Mouse (Mus musculus) kidney, embryonic 14.5 days (tissue): ENCODE results near the gene Zfp1. TPM values are rescaled to one million over a fixed set of nuclear protein-coding genes. Genes with fewer than 3 reads are reported as not detected.
"Not testable (repeated sequence)": the region's sequence is repeated elsewhere in the genome, so short reads cannot be mapped to it uniquely, and the experiment has no call there.

Experiments used
- ATAC-seq: fragments of 200-750 bp; cut with Nextera tagmentation; 2 replicates; pipeline ENCODE4 v1.8.0; 2017; ENCODE audit warnings: moderate number of reproducible peaks, mild to moderate bottlenecking, moderate TSS enrichment, moderate library complexity; ENCODE audit not compliant: low FRiP score, low TSS enrichment
- H3K27ac ChIP-seq: fragments of 300-500 bp; sonication (generic); 2 replicates; pipeline ENCODE4 v1.5.1; 2014; ENCODE audit warnings: low read depth, mild to moderate bottlenecking, low read length, moderate library complexity, mixed read lengths
- H3K27me3 ChIP-seq: fragments of 300-500 bp; sonication (generic); 2 replicates; pipeline ENCODE4 v1.6.1; 2014; ENCODE audit warnings: mild to moderate bottlenecking, low read length; ENCODE audit not compliant: control insufficient read depth, insufficient read depth
- H3K36me3 ChIP-seq: fragments of 300-500 bp; sonication (generic); 2 replicates; pipeline ENCODE4 v1.6.1; 2014; ENCODE audit warnings: low read length, mixed read lengths; ENCODE audit not compliant: control insufficient read depth, insufficient read depth
- H3K4me1 ChIP-seq: fragments of 300-500 bp; sonication (generic); 2 replicates; pipeline ENCODE4 v1.6.1; 2014; ENCODE audit warnings: low read length, mixed read lengths; ENCODE audit not compliant: control insufficient read depth, insufficient read depth
- H3K4me2 ChIP-seq: fragments of 300-500 bp; sonication (generic); replicated peaks from 2 replicates; pipeline ENCODE4 v1.6.1; 2014; ENCODE audit warnings: low read depth, mild to moderate bottlenecking, low read length
- H3K4me3 ChIP-seq: fragments of 300-500 bp; sonication (generic); 2 replicates; pipeline ENCODE4 v1.5.1; 2014; ENCODE audit warnings: mild to moderate bottlenecking, low read length
- H3K9ac ChIP-seq: fragments of 300-500 bp; sonication (generic); 2 replicates; pipeline ENCODE4 v1.6.1; 2014; ENCODE audit warnings: low read depth, mild to moderate bottlenecking, low read length, moderate library complexity
- H3K9me3 ChIP-seq: fragments of 300-500 bp; sonication (generic); 2 replicates; pipeline ENCODE4 v1.6.1; 2016; ENCODE audit warnings: low read length; ENCODE audit not compliant: control insufficient read depth
- WGBS: fragments of 180-500 bp; shearing (Covaris S2); extraction: QIAGEN DNeasy Blood & Tissue Kit; methylation state at CpG from one replicate; pipeline ENCODE4 v1.1.7; 2014; 5-methylcytosine and 5-hydroxymethylcytosine counted together
- polyA plus RNA-seq: library from polyadenylated mRNA; unstranded; fragments of >200 nt; fragmentation: Nextera tagmentation; extraction: Ambion mirVana; gene quantifications from 2 replicates; pipeline ENCODE4 v1.2.1, GENCODE M21; 2014

Zfp1 gene
- polyA plus RNA-seq, 1 experiment from 2014 or later = 24.8 TPM

DNA sequence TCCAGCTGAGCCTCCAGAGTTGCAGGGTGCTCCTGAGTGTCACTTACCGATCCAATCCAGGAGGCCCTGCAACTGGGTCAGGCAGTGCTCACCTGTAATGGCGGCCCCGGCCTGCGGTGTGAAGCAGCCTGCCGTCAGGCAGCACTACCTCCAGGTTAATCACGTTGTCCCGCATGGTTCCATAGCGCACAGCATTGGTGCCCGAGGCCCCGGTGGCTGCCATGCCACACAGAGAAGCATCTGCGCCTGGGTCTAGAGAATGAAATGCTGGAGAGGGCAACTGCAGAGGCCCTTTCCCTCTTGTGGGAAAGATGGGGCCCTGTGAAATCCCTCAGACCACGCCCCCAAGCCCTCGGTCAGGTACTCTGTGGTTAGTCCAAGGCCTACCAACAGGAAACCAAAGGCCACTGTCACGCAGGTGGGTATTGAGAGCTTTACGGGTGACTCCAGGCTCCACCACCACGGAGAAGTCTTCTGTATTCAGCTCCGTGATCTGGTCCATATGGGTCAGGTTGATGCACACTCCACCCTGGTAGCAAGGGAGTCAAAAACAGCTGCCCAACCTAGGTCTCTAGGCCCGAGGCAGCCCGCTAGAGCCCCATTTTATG lies 14.2 kb upstream of the Zfp1 start:
- H3K4me1 ChIP-seq = 0 out of 2 replicates have a peak, but pooled peaks cover 3% of the 10 kb centered on the region
- ATAC-seq = no peak
- H3K9ac ChIP-seq = no peak overlapping the region
- no peak overlapping the region for H3K27ac ChIP-seq
- no peak overlapping the region for H3K4me2 ChIP-seq
- no peaks in the 10 kb centered on the region; the same call in 1 of the 2 replicates for H3K36me3 ChIP-seq
- no peaks in the 10 kb centered on the region for H3K27me3 ChIP-seq
- 88% methylated on average over 19 of the region's 19 CpGs for WGBS
- H3K9me3 ChIP-seq = no peaks in the 10 kb centered on the region
- no peak overlapping the region for H3K4me3 ChIP-seq

DNA sequence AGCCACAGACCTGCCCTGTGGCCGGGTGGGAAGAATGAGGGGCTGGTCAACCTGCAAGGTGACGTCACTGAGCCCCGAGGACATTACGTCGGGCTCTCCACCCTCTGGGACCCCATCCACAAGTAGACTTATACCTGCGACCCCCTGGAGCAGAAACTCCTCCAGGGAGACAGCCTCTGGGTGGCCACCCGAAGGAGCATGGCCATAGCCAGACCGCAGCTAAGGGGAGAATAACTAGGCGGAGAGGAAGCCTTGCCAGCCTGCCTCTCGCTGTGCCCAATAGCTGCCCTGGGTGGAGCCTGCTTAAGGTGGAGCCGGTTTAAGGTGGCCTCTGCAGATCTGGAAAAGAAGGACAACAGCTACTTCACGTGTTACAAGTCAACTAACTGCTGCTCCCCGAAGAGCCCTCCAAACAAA lies 13.1 kb upstream of the Zfp1 start, which contains the start of gene Ldhd:
Ldhd (minus strand) TSS at position 270 of the 417 bp plus-strand sequence.
- Histone ChIP-seq H3K27me3 (no peaks in the 10 kb centered on the region), H3K9ac (peak within 1 kb of the TSS; percentile 54), H3K27ac (no peak within 1 kb of the TSS), H3K36me3 (no peaks in the 10 kb centered on the region), H3K4me2 (peak within 1 kb of the TSS; percentile 53), H3K4me3 (peak within 1 kb of the TSS; percentile 32), H3K4me1 (0 out of 2 replicates have a peak, but pooled peaks cover 3% of the 10 kb centered on the region), H3K9me3 (no peaks in the 10 kb centered on the region)
- ATAC-seq = peak; percentile 36; the same call in 1 of the 2 replicates
- 22% methylated on average over 13 of the region's 13 CpGs for WGBS

DNA sequence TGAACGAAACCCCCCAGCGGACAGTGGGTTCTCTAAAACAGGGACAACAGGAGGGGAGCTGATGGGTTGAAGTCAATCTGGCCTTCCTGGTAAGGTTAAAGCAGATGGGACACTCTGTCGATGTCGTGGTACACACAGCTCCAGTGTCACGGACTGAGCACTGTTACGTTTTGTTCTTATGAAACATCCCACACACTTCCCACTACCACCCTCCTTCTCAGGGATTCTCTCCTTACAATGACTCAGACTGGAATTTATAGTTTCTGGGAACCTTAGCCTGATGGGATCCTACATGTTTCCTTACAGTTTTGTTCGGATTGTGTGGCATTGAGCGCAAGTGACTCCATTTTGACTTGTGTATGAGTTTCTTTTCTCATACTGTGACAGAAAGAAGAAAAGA lies 11.6 kb upstream of the Zfp1 start:
- no peak for ATAC-seq
- Histone ChIP-seq H3K9me3 (no peaks in the 10 kb centered on the region), H3K27me3 (no peaks in the 10 kb centered on the region), H3K4me2 (no peak overlapping the region), H3K4me3 (no peak overlapping the region), H3K4me1 (0 out of 2 replicates have a peak, but pooled peaks cover 3% of the 10 kb centered on the region), H3K36me3 (no peaks in the 10 kb centered on the region), H3K9ac (no peak overlapping the region), H3K27ac (no peak overlapping the region)
- whole genome bisulfite sequencing = 84% methylated on average over 8 of the region's 8 CpGs

DNA sequence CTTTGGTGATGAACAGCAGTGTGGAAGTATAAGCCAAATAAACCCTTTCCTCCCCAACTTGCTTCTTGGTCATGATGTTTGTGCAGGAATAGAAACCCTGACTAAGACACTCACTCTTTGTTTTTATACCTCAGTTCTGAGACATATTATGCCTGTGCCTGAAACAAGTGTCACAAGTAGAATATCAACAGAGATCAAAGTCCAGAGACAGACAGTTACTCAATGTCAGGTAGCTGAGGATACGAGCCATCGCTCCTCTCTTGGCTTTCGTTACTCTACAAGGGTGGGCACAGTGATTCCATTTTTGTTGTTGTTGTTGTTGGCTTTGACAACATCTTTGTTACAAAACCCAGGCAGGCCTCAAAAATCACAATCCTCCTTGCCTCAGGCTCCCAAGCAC lies 10.2 kb upstream of the Zfp1 start:
- Histone ChIP-seq H3K36me3 (no peaks in the 10 kb centered on the region), H3K27me3 (no peaks in the 10 kb centered on the region), H3K9ac (no peak overlapping the region), H3K9me3 (no peaks in the 10 kb centered on the region), H3K4me1 (0 out of 2 replicates have a peak, but pooled peaks cover 3% of the 10 kb centered on the region), H3K4me2 (no peak overlapping the region), H3K4me3 (no peak overlapping the region), H3K27ac (no peak overlapping the region)
- no peak for ATAC-seq
- 92% methylated on average over 3 of the region's 3 CpGs for WGBS

DNA sequence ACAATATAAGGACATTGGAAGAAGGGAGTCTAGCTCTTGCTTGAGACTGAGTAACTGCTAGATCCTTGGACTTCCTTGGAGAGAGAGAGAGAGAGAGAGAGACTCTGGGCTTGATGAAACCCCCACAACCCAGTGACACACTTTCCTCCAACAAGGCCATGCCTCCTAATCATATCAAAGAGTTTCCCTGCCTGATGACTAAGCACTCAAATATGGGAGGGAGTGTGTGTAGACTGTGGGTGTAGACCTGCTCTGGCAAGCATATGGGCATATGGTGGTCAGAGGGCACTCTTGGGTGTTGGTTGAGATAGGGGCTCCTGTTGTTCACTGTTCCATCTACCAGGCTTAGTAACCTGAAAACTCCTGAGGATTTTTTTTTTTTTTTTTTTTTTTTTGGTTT lies 5.1 kb upstream of the Zfp1 start:
- Histone ChIP-seq H3K9ac (no peak overlapping the region), H3K4me2 (no peak overlapping the region), H3K27ac (no peak overlapping the region), H3K4me1 (0 out of 2 replicates have a peak, but pooled peaks cover 5% of the 10 kb centered on the region), H3K27me3 (no peaks in the 10 kb centered on the region), H3K4me3 (no peak overlapping the region), H3K36me3 (no peaks in the 10 kb centered on the region), H3K9me3 (no peaks in the 10 kb centered on the region)
- ATAC-seq = no peak

DNA sequence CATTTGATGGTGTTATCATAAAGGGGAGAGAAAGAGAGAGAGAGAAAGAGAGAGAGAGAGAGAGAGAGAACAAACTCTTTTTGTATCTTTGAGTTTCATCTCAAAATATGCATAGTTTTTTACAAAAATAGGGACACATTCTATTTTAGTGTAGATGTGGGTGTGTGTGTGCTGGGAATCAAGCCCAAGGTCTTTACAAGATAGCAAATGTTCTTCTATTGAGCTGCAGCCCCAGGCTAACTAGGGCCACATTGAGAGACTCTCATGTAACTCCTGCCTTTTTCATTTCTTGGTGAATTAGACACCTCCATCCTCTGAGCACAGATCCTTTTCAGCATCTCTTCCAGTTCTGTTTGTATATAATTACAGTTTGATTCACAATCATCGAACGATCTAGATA lies 2.1 kb upstream of the Zfp1 start:
- no peak overlapping the region for H3K9ac ChIP-seq
- no peak for ATAC-seq
- no peak overlapping the region for H3K27ac ChIP-seq
- WGBS = 94% methylated on average over 2 of the region's 2 CpGs
- H3K4me1 ChIP-seq = 0 out of 2 replicates have a peak, but pooled peaks cover 5% of the 10 kb centered on the region
- H3K27me3 ChIP-seq = no peaks in the 10 kb centered on the region
- no peak overlapping the region for H3K4me3 ChIP-seq
- no peaks in the 10 kb centered on the region for H3K36me3 ChIP-seq
- no peak overlapping the region for H3K4me2 ChIP-seq
- H3K9me3 ChIP-seq = no peaks in the 10 kb centered on the region

DNA sequence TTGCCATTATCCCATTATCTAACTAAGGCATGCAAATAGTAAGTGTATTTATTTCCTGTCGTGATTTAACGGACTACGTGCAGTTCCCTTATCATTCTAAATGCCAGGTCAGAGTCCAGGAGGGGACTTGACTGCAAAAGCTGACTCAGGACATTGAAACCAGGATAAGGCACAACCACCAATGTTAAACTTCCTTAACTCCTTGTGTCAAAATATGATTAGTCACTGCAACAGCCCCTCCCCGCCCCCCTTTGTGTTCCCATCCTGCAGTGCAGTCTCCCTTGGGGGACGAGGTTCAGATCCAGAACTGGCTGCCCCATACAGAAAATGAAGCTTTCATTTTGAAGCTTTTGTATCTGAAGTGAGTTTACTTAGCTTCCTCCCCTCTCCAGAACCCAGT lies 705 bp upstream of the Zfp1 start:
- no peaks in the 10 kb centered on the region for H3K27me3 ChIP-seq
- H3K36me3 ChIP-seq = no peaks in the 10 kb centered on the region
- H3K9ac ChIP-seq = peak overlapping the region; percentile 96; the same call in 1 of the 2 replicates
- no peak for ATAC-seq
- H3K4me2 ChIP-seq = peak overlapping the region; percentile 65
- H3K27ac ChIP-seq = peak overlapping the region; percentile 59; the same call in 1 of the 2 replicates
- 0 out of 2 replicates have a peak, but pooled peaks cover 5% of the 10 kb centered on the region for H3K4me1 ChIP-seq
- no peaks in the 10 kb centered on the region for H3K9me3 ChIP-seq
- peak overlapping the region; percentile 88 for H3K4me3 ChIP-seq
- WGBS = 47% methylated on average over 5 of the region's 5 CpGs

DNA sequence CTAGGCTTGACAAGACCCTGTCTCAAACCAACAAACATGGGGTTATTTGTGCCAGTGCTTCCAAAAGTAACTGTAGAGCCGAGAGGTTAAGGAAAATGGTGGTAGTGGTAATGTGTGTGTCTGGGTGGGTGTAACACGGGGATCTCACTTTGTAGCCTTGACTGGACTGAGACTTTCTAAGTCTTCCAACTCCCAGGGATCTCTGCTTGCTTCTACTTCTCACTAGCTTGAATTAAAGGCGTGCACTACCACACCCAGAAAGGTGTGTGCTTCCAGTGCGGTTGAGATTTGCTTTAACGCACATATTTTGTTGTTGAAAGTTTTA lies 300 bp upstream of the Zfp1 start:
- 13% methylated on average over 5 of the region's 5 CpGs for WGBS
- peak overlapping the region; percentile 88 for H3K4me3 ChIP-seq
- H3K9ac ChIP-seq = peak overlapping the region; percentile 96
- 0 out of 2 replicates have a peak, but pooled peaks cover 5% of the 10 kb centered on the region for H3K4me1 ChIP-seq
- 0 out of 2 replicates have a peak, but pooled peaks have one; percentile 14 for ATAC-seq
- peak overlapping the region; percentile 59; the same call in 1 of the 2 replicates for H3K27ac ChIP-seq
- peak overlapping the region; percentile 65 for H3K4me2 ChIP-seq
- no peaks in the 10 kb centered on the region for H3K9me3 ChIP-seq
- H3K27me3 ChIP-seq = no peaks in the 10 kb centered on the region
- H3K36me3 ChIP-seq = no peaks in the 10 kb centered on the region

DNA sequence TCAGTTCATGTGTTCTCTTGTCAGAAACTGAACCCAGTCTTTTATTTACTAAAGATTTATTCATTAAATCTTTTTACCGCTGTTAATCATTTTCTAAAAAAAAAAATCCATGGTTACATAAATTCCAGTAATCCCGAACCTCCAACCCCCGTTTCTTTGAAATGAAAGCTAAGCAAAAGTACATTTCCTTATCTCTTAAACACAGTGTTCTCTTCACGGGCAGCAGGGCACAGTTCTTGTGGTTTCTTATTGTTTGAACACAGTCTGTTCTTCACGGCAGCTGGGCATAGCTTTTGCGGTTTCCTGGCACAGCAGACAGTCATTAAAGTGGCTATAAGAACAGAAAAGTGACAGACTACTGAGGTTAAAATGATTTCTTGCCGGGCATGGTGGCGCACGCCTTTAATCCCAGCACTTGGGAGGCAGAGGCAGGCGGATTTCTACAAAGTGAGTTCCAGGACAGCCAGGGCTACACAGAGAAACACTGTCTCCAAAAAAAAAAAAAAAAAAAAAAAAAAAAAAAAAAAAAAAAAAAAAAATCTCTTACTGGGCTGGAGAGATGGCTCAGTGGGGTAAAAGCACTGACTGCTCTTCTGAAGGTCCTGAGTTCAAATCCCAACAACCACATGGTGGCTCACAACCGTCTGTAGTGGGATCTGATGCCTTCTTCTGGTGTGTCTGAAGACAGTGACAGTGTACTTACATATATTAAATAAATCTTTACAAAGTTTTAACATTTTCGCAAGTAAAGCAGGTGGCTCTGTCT lies 1.3 kb downstream of the Zfp1 start:
- not testable (repeated sequence) for H3K27me3 ChIP-seq
- H3K9ac ChIP-seq = peak overlapping the region; percentile 96; the same call in 1 of the 2 replicates

More for the DNA sequence above, 1.3 kb downstream of the Zfp1 start:
- Histone ChIP-seq H3K4me2 (peak overlapping the region; percentile 65), H3K4me3 (peak overlapping the region; percentile 88)
- not testable (repeated sequence) for H3K36me3 ChIP-seq, H3K27ac ChIP-seq, ATAC-seq, H3K4me1 ChIP-seq, H3K9me3 ChIP-seq
- 63% methylated on average over 12 of the region's 12 CpGs for WGBS
